Mouse (Mus musculus): ENCODE data around the gene Msh3. TPM values are rescaled to one million over a fixed set of nuclear protein-coding genes. Genes with fewer than 3 reads are reported as not detected.

Gene Msh3
- total RNA-seq, 2 experiments from 2014 or later, result 22.2 to 22.9 TPM

Other genes starting within 250 kb of the Msh3 start
- gene Rasgrf2, start 223.3 kb downstream of the Msh3 start, total RNA-seq (2021), result 100 to 1,000 TPM; 123 to 126 TPM
- not detected for gene Gm20379, start 49.0 kb downstream of the Msh3 start, total RNA-seq (2021)
- gene Dhfr, start 277 bp downstream of the Msh3 start, total RNA-seq (2021), result 1 to 10 TPM in 1 of 2 experiments, under 1 TPM in 1; 0.99 to 1.5 TPM
- gene Ankrd34b, start 70.9 kb upstream of the Msh3 start, total RNA-seq (2021), result 10 to 100 TPM; 15.7 to 16.0 TPM
- 10 to 100 TPM in 1 of 2 experiments, 1 to 10 TPM in 1; 8.2 to 11.1 TPM for gene Fam151b, start 129.0 kb upstream of the Msh3 start, total RNA-seq (2021)
- gene Zfyve16, start 175.9 kb upstream of the Msh3 start, total RNA-seq (2021), result 10 to 100 TPM; 15.1 to 15.6 TPM
- gene Spz1, start 221.2 kb upstream of the Msh3 start, total RNA-seq (2021), result not detected

Data from layer of hippocampus, adult 18-20 months (tissue).